Mouse (Mus musculus) stomach, postnatal 0 days (tissue): Measurements from ENCODE around the gene Sstr5. TPM values are rescaled to one million over a fixed set of nuclear protein-coding genes. Genes with fewer than 3 reads are reported as not detected.

Experiments used
- ATAC-seq: fragments of 200-750 bp; cut with Nextera tagmentation; 2 replicates; pipeline ENCODE4 v1.8.0; 2017; ENCODE audit not compliant: low FRiP score, low TSS enrichment
- DNase-seq: peaks from one replicate; pipeline ENCODE4 v3.0.0-alpha.2; 2016; ENCODE audit warnings: low spot score
- H3K27ac ChIP-seq: fragments of 300-500 bp; sonication (generic); replicated peaks from 2 replicates; pipeline ENCODE4 v1.5.1; 2014; ENCODE audit warnings: mild to moderate bottlenecking, control low read depth
- H3K27me3 ChIP-seq: fragments of 300-500 bp; sonication (generic); 2 replicates; pipeline ENCODE4 v1.6.1; 2014; ENCODE audit warnings: low read length; ENCODE audit not compliant: control insufficient read depth, insufficient read depth
- H3K36me3 ChIP-seq: fragments of 300-500 bp; sonication (generic); 2 replicates; pipeline ENCODE4 v1.6.1; 2014; ENCODE audit warnings: low read length, mixed read lengths; ENCODE audit not compliant: control insufficient read depth, insufficient read depth
- H3K4me1 ChIP-seq: fragments of 300-500 bp; sonication (generic); replicated peaks from 2 replicates; pipeline ENCODE4 v1.6.1; 2014; ENCODE audit warnings: antibody characterized with exemption; ENCODE audit not compliant: control insufficient read depth, insufficient read depth
- H3K4me2 ChIP-seq: fragments of 300-500 bp; sonication (generic); replicated peaks from 2 replicates; pipeline ENCODE4 v1.6.1; 2014; ENCODE audit warnings: low read depth, mild to moderate bottlenecking, control low read depth, moderate library complexity
- H3K4me3 ChIP-seq: fragments of 300-500 bp; sonication (generic); 2 replicates; pipeline ENCODE4 v1.5.1; 2014; ENCODE audit warnings: low read depth, low read length, control low read depth
- H3K9ac ChIP-seq: fragments of 300-500 bp; sonication (generic); 2 replicates; pipeline ENCODE4 v1.6.1; 2014; ENCODE audit warnings: mild to moderate bottlenecking, low read length, control low read depth, mixed read lengths
- H3K9me3 ChIP-seq: fragments of 300-500 bp; sonication (generic); 2 replicates; pipeline ENCODE4 v1.6.1; 2016; ENCODE audit warnings: low read length; ENCODE audit not compliant: control insufficient read depth
- CTCF ChIP-seq: IDR thresholded peaks from 2 replicates; pipeline ENCODE4 v1.5.1; 2016; ENCODE audit warnings: antibody characterized with exemption, low read depth, mild to moderate bottlenecking, moderate library complexity
- EP300 ChIP-seq: optimal IDR thresholded peaks from 2 replicates; pipeline ENCODE3; 2016; ENCODE audit warnings: antibody characterized with exemption
- WGBS: fragments of 180-500 bp; shearing (Covaris S2); extraction: QIAGEN DNeasy Blood & Tissue Kit; methylation state at CpG from one replicate; pipeline ENCODE4 v1.1.7; 2014; 5-methylcytosine and 5-hydroxymethylcytosine counted together
- polyA plus RNA-seq: library from polyadenylated mRNA; unstranded; fragments of >200 nt; fragmentation: Nextera tagmentation; extraction: Ambion mirVana; gene quantifications from 2 replicates; pipeline ENCODE4 v1.2.1, GENCODE M21; 2015

Sstr5 gene
- polyA plus RNA-seq, 1 experiment from 2014 or later: 0.16 TPM

DNA sequence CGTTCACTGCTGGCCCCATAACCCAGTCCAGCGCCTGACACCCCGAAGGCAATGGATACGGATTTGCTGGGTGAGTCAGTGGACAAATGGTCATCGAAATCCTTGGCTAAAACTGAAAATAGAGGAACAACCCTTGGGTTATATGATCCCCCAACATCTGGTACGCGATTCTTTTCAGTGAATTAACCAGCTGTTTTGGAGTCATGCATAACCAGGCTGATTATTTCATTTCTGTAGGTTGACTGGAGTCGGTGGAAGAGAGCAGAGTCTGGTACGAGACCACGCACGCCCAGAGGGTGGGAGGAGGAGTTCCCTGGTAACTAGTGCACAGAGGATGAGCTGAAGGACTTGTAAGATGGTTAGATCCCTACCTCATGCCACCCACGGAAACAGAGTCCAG, 25.0 kb upstream of the Sstr5 start:
- H3K27me3 ChIP-seq: no peaks in the 10 kb centered on the region
- no peak for ATAC-seq
- no peaks in the 10 kb centered on the region for H3K36me3 ChIP-seq
- H3K4me3 ChIP-seq: no peak overlapping the region
- no peak overlapping the region for H3K4me2 ChIP-seq
- no peak for DNase-seq
- 67% methylated on average over 12 of the region's 12 CpGs for WGBS
- H3K9ac ChIP-seq: no peak overlapping the region
- H3K27ac ChIP-seq: no peak overlapping the region
- no peaks in the 10 kb centered on the region for H3K4me1 ChIP-seq
- TF ChIP-seq CTCF: no peak
- TF ChIP-seq EP300: no peak
- H3K9me3 ChIP-seq: no peaks in the 10 kb centered on the region

DNA sequence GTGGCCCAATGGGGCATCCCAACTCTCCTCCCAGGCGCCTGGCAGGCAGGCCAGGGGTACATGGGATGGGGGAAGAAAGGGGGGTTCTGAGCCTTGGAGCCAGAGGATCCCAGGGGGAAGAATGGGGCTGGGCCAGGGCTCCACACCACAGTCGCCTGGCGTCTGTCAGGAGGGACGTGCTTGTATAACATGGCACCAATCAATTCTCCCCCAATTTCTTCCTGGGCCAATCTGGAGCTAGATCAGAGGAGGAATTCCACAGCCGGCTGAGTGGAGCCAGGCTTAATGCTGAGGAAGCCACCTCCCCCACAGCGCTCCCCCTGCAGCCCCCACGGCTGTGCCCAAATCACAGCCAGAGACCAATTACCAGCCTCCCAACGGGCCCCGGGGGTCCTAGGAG, 23.4 kb upstream of the Sstr5 start:
- DNase-seq (no peak), ATAC-seq (no peak)
- no peaks in the 10 kb centered on the region for H3K27me3 ChIP-seq
- TF ChIP-seq CTCF (no peak), EP300 (no peak)
- no peak overlapping the region for H3K4me3 ChIP-seq
- no peaks in the 10 kb centered on the region for H3K36me3 ChIP-seq
- 36% methylated on average over 9 of the region's 9 CpGs for WGBS
- H3K27ac ChIP-seq: no peak overlapping the region
- H3K4me2 ChIP-seq: no peak overlapping the region
- H3K9me3 ChIP-seq: no peaks in the 10 kb centered on the region
- H3K9ac ChIP-seq: no peak overlapping the region
- H3K4me1 ChIP-seq: no peaks in the 10 kb centered on the region

DNA sequence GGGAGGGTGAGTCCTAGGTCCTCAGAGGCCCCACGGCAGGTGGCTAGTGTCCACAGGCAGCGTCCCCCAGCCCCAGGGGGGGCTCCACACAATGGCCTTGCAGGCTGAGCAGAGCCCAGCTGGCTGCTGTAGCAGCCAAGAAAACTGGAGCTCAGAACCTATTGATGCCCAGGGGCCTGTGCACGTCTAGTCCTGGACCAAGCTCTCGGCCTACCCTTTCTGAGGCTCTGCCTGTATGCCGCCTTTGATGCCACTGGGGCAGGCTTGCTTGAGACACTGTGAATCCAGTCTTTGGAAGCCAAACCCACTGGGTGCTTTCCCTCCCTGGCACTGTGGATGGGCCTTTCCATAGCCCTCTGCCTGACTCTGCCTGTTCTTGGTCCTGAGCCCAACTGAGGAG, 22.4 kb upstream of the Sstr5 start:
- no peak for TF ChIP-seq EP300
- no peak for TF ChIP-seq CTCF
- H3K9ac ChIP-seq: no peak overlapping the region
- no peaks in the 10 kb centered on the region for H3K36me3 ChIP-seq
- DNase-seq: no peak
- H3K4me1 ChIP-seq: no peaks in the 10 kb centered on the region
- no peak overlapping the region for H3K4me2 ChIP-seq
- H3K9me3 ChIP-seq: no peaks in the 10 kb centered on the region
- H3K27me3 ChIP-seq: no peaks in the 10 kb centered on the region
- no peak overlapping the region for H3K27ac ChIP-seq
- ATAC-seq: no peak
- WGBS: 74% methylated on average over 5 of the region's 5 CpGs
- H3K4me3 ChIP-seq: no peak overlapping the region

DNA sequence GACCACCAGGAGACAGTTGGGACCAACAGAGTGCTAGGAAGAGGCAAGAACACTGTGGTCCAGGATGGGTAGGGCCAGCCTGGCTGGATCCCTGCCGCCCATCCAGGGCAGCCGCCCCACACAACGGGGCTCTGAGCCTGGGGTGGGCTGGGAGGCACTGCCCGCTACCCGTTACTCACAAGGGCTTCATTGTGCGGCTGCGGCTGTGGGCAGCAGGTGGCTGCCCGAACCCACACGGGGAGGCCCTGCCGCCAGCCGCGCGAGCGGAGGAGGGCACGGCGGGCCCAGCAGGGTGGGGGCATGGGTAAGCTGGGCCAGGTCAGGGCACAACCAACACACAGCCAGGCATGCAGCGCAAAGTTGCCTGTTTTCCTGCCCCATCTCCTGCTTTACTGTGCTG, 21.1 kb upstream of the Sstr5 start:
- ATAC-seq: no peak; the same call in 1 of the 2 replicates
- 89% methylated on average over 17 of the region's 17 CpGs for WGBS

DNA sequence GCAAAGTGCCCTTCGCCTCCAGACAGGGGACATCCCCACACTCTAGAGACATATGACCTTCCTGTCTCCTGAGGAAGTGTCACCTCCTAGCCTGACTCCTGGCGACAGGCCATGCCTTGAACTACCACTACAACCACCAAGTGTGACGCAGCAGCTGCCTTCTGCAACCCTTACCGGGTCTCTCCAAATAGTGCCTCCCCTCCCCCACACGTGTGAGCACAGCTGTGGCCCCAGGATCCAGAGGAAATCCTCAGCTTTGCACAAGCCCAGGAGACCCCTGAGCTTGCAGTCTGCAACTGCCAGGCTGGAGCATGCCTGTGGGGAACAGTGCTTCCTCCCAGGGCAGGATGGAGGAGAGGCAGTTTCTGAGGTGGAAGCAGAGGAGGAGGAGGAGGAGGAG, 19.2 kb upstream of the Sstr5 start:
- H3K36me3 ChIP-seq: no peaks in the 10 kb centered on the region
- H3K27me3 ChIP-seq: no peaks in the 10 kb centered on the region
- no peaks in the 10 kb centered on the region for H3K9me3 ChIP-seq
- no peak overlapping the region for H3K9ac ChIP-seq
- ATAC-seq: no peak
- no peaks in the 10 kb centered on the region for H3K4me1 ChIP-seq
- WGBS: 28% methylated on average over 5 of the region's 5 CpGs
- H3K4me3 ChIP-seq: no peak overlapping the region
- no peak overlapping the region for H3K27ac ChIP-seq
- no peak for DNase-seq
- no peak overlapping the region for H3K4me2 ChIP-seq
- TF ChIP-seq CTCF (no peak), EP300 (no peak)

More for the DNA sequence above, 21.1 kb upstream of the Sstr5 start:
- Histone ChIP-seq H3K4me2 (no peak overlapping the region), H3K9me3 (no peaks in the 10 kb centered on the region), H3K9ac (no peak overlapping the region), H3K27me3 (no peaks in the 10 kb centered on the region), H3K27ac (no peak overlapping the region), H3K4me1 (no peaks in the 10 kb centered on the region), H3K36me3 (no peaks in the 10 kb centered on the region), H3K4me3 (no peak overlapping the region)
- DNase-seq: peak; percentile 18
- TF ChIP-seq EP300 (no peak), CTCF (no peak)

DNA sequence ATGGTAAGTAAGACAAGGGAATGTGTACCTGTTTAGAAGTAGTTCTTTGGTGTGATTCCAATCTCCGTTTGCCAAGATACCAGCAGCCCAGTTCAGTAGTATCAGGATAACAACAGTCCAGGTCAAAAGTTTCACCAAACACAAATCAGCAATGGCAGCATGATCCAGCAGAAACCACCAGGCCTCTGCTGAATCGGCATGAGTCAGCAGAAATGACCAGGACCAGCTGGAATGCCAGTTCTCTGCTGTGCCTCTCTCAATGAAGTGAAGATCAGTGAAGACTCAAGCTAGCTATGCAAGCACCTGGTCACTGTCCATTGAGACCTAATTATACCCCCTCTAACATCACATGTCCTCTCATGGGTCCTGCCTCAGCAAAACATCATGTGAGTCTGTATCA, 17.0 kb upstream of the Sstr5 start:
- Histone ChIP-seq H3K27me3 (no peaks in the 10 kb centered on the region), H3K9ac (no peak overlapping the region), H3K4me1 (no peaks in the 10 kb centered on the region), H3K9me3 (no peaks in the 10 kb centered on the region), H3K27ac (no peak overlapping the region), H3K4me2 (no peak overlapping the region), H3K4me3 (no peak overlapping the region), H3K36me3 (no peaks in the 10 kb centered on the region)
- ATAC-seq (no peak), DNase-seq (no peak)
- 86% methylated on average over 2 of the region's 2 CpGs for WGBS
- TF ChIP-seq CTCF: no peak
- TF ChIP-seq EP300: no peak
